Mouse (Mus musculus): Measurements from ENCODE around the gene Gm47955. TPM values are rescaled to one million over a fixed set of nuclear protein-coding genes. Genes with fewer than 3 reads are reported as not detected.
"Not testable (repeated sequence)": the region's sequence is repeated elsewhere in the genome, so short reads cannot be mapped to it uniquely, and the experiment has no call there.

Gene Gm47955
- polyA plus RNA-seq (2014; fragmentation: Nextera tagmentation; extraction: Ambion mirVana) = not detected in 2 replicates

DNA sequence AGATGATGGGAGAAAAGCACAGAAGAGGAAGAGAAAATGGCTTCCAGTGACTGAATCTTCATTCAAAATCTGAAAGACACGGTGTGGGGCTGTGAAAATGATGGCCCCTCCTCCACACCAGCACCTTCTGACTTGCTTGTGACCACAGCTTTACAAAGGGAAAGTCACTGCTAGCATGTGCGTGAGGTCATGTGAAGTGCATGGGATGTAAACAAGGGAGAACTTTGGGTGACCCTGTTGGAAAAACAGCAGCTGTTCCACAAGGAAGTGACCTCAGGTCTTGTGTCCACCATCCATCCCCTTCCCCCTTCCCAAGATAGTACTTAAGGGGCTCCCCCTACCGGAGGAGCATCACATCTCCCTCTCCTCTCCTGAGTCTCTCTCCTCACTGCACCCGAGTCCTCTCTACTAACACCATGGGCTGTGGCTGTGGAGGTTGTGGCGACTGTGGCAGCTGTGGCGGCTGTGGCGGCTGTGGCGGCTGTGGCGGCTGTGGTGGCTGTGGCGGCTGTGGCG lies at the start of gene Gm47955:
Gm47955 (plus strand) TSS at position 417 of the 516 bp plus-strand sequence.
- ATAC-seq (ENCODE audit: insufficient read depth) (no peak), DNase-seq (no peak)
- Histone ChIP-seq H3K27me3 (ENCODE audit: insufficient read depth, low read length) (no peaks in the 10 kb centered on the region), H3K27ac (ENCODE audit: low read depth) (no peak within 1 kb of the TSS), H3K9me3 (ENCODE audit: low read depth, low read length) (no peaks in the 10 kb centered on the region), H3K4me2 (no peak within 1 kb of the TSS), H3K4me1 (ENCODE audit: insufficient read depth) (no peaks in the 10 kb centered on the region), H3K36me3 (ENCODE audit: insufficient read depth) (no peaks in the 10 kb centered on the region), H3K9ac (no peak within 1 kb of the TSS), H3K4me3 (ENCODE audit: low read depth, low read length) (no peak within 1 kb of the TSS)
- 82% methylated on average over 11 of the region's 11 CpGs for WGBS
- no peak for TF ChIP-seq CTCF (IDR thresholded peaks at IDR 0.05; ENCODE audit: low read depth)

DNA sequence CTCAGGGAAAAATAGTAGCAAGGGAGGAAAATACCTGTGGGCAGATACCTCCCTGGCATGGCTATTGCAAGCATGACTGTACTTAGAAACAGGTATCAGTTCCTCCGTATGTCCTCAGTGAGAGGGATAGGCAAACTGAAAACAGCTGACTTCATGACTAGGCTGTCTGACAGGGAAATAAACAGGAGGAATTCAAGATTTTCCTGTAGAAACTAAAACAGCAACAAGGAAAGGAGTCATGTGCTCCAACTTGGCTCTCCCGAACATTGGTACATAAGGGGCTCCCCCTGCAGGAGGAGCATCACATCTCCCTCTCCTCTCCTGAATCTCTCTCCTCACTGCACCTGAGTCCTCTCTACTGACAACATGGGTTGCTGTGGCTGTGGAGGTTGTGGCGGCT lies 47.1 kb upstream of the Gm47955 start, which contains the start of gene A030005L19Rik:
A030005L19Rik (plus strand) TSS at position 301 of the 400 bp plus-strand sequence.
- Histone ChIP-seq H3K4me3 (ENCODE audit: low read depth, low read length) (no peak within 1 kb of the TSS), H3K4me2 (no peak within 1 kb of the TSS), H3K27ac (ENCODE audit: low read depth) (no peak within 1 kb of the TSS), H3K9me3 (ENCODE audit: low read depth, low read length) (no peaks in the 10 kb centered on the region), H3K4me1 (ENCODE audit: insufficient read depth) (no peaks in the 10 kb centered on the region), H3K27me3 (ENCODE audit: insufficient read depth, low read length) (no peaks in the 10 kb centered on the region), H3K36me3 (ENCODE audit: insufficient read depth) (no peaks in the 10 kb centered on the region), H3K9ac (no peak within 1 kb of the TSS)
- whole genome bisulfite sequencing = 85% methylated on average over 3 of the region's 3 CpGs
- no peak for ATAC-seq (ENCODE audit: insufficient read depth)
- no peak for DNase-seq
- TF ChIP-seq CTCF (IDR thresholded peaks at IDR 0.05; ENCODE audit: low read depth) = peak; percentile 31; the same call in 1 of the 2 replicates

DNA sequence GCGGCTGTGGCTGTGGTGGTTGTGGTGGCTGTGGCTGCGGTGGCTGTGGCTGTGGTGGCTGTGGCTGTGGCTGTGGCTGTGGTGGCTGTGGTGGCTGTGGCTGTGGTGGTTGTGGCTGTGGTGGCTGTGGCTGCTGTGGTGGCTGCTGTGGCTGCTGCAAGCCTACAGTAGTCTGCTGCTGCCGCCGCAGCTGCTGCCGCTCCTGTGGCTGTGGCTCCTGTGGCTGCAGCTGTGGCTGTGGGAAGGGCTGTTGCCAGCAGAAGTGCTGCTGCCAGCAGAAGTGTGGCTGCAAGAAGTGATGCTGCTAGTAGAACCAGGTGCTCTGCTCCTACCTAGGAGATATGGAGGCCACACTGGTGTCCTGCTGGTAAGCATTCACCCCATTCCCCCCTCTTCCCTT lies 46.7 kb upstream of the Gm47955 start:
- not testable (repeated sequence) for H3K4me3 ChIP-seq (ENCODE audit: low read depth, low read length); H3K4me1 ChIP-seq (ENCODE audit: insufficient read depth); H3K9me3 ChIP-seq (ENCODE audit: low read depth, low read length); H3K9ac ChIP-seq; ATAC-seq (ENCODE audit: insufficient read depth); DNase-seq; H3K4me2 ChIP-seq; H3K27ac ChIP-seq (ENCODE audit: low read depth); H3K36me3 ChIP-seq (ENCODE audit: insufficient read depth); H3K27me3 ChIP-seq (ENCODE audit: insufficient read depth, low read length)
- WGBS = 95% methylated on average over 5 of the region's 5 CpGs

DNA sequence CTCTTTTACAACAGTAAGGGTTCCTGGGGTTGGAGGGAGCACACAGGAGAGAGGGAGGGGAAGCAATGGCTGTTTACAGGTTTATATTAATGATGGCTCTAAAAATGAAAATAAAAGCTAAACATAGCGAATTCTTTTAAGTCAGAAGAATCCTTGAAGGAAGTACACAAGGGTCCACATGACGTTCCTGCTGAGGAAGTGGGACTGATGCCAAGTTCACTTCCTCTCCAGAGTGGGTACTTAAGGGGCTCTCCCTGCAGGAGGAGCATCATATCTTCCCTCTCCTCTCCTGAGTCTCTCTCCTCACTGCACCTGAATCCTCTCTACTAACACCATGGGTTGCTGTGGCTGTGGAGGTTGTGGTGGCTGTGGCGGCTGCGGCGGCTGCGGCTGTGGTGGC lies 35.4 kb upstream of the Gm47955 start, which contains the start of gene A030014E15Rik:
A030014E15Rik (plus strand) TSS at position 268 of the 400 bp plus-strand sequence.
- H3K4me1 ChIP-seq (ENCODE audit: insufficient read depth) = no peaks in the 10 kb centered on the region
- no peaks in the 10 kb centered on the region for H3K27me3 ChIP-seq (ENCODE audit: insufficient read depth, low read length)
- ATAC-seq (ENCODE audit: insufficient read depth) (no peak), DNase-seq (peak; percentile 53)
- no peak for TF ChIP-seq CTCF (IDR thresholded peaks at IDR 0.05; ENCODE audit: low read depth)
- H3K9me3 ChIP-seq (ENCODE audit: low read depth, low read length) = no peaks in the 10 kb centered on the region
- no peak within 1 kb of the TSS for H3K4me2 ChIP-seq
- H3K27ac ChIP-seq (ENCODE audit: low read depth) = no peak within 1 kb of the TSS
- H3K9ac ChIP-seq = no peak within 1 kb of the TSS
- no peak within 1 kb of the TSS for H3K4me3 ChIP-seq (ENCODE audit: low read depth, low read length)
- H3K36me3 ChIP-seq (ENCODE audit: insufficient read depth) = no peaks in the 10 kb centered on the region
- 75% methylated on average over 6 of the region's 6 CpGs for WGBS

DNA sequence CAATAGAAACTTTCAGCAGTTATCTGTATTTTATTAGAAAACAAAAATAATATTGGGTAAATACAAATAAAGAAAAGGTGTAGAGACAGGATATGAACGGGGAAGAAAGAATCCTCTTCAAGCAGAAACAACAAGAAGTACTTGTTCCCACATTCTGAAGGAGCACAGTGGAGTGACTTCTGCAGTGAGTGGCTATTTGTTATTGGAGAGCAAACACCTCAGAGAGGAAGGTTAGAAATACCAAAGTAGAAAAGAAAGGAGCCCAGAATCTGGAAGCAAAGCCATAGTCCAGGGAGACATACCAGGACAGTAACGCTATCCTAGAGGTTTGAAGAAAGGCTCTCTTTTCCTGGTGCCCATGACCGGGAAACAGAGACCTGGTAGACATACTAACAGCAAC lies 29.5 kb upstream of the Gm47955 start:
- not testable (repeated sequence) for H3K36me3 ChIP-seq (ENCODE audit: insufficient read depth); ATAC-seq (ENCODE audit: insufficient read depth); H3K9me3 ChIP-seq (ENCODE audit: low read depth, low read length); DNase-seq; H3K4me2 ChIP-seq; H3K4me3 ChIP-seq (ENCODE audit: low read depth, low read length); H3K27me3 ChIP-seq (ENCODE audit: insufficient read depth, low read length); H3K4me1 ChIP-seq (ENCODE audit: insufficient read depth); H3K27ac ChIP-seq (ENCODE audit: low read depth); H3K9ac ChIP-seq
- WGBS = 70% methylated on average over 1 of the region's 3 CpGs

DNA sequence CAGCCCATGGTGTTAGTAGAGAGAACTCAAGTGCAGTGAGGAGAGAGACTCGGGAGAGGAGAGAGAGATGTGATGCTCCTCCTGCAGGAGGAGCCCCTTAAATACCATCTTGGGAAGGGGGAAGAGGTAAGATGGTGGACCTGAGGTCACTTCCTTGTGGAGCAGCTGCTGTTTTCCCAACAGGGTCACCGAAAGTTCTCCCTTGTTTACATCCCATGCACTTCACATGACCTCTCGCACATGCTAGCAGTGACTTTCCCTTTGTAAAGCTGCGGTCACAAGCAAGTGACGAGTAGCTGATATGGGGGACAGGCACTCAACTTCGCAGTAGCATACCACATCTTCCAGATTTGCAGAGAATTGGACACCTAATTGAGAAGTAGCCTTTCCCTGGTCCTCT lies 28.8 kb upstream of the Gm47955 start, which contains the start of gene Gm6217:
Gm6217 (minus strand) TSS at position 74 of the 400 bp plus-strand sequence.
- no CpG with 5 or more reads among the region's 6 CpGs for WGBS
- H3K4me1 ChIP-seq (ENCODE audit: insufficient read depth); ATAC-seq (ENCODE audit: insufficient read depth); H3K9me3 ChIP-seq (ENCODE audit: low read depth, low read length); DNase-seq; H3K4me3 ChIP-seq (ENCODE audit: low read depth, low read length); H3K4me2 ChIP-seq; H3K27me3 ChIP-seq (ENCODE audit: insufficient read depth, low read length); H3K27ac ChIP-seq (ENCODE audit: low read depth); H3K9ac ChIP-seq; H3K36me3 ChIP-seq (ENCODE audit: insufficient read depth): not testable (repeated sequence)

DNA sequence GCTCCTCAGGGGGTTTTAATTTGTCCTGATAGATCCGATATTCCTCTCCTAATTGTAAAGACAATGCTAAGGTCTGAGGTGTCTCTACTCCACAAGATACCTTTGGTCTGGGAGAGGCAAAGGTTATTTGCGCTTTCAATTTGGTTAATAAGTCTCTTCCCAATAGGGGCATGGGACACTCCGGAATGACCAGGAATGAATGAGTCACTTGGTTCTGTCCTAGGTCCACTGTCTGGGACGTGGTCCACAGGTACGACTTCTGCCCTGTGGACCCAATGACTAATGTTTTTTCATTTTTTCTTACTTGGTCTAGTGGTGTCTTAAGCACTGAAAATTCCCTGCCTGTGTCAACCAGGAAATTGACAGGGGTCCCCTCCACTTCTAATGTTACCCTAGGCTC lies 21.4 kb upstream of the Gm47955 start:
- Histone ChIP-seq H3K27me3 (ENCODE audit: insufficient read depth, low read length) (no peaks in the 10 kb centered on the region), H3K36me3 (ENCODE audit: insufficient read depth) (no peaks in the 10 kb centered on the region), H3K9ac (no peak overlapping the region), H3K4me2 (no peak overlapping the region), H3K4me3 (ENCODE audit: low read depth, low read length) (no peak overlapping the region), H3K4me1 (ENCODE audit: insufficient read depth) (no peaks in the 10 kb centered on the region), H3K27ac (ENCODE audit: low read depth) (no peak overlapping the region), H3K9me3 (ENCODE audit: low read depth, low read length) (0 out of 2 replicates have a peak, but pooled peaks cover 3% of the 10 kb centered on the region)
- no peak for DNase-seq
- ATAC-seq (ENCODE audit: insufficient read depth) = no peak
- TF ChIP-seq CTCF (IDR thresholded peaks at IDR 0.05; ENCODE audit: low read depth) = no peak
- 92% methylated on average over 5 of the region's 5 CpGs for WGBS

DNA sequence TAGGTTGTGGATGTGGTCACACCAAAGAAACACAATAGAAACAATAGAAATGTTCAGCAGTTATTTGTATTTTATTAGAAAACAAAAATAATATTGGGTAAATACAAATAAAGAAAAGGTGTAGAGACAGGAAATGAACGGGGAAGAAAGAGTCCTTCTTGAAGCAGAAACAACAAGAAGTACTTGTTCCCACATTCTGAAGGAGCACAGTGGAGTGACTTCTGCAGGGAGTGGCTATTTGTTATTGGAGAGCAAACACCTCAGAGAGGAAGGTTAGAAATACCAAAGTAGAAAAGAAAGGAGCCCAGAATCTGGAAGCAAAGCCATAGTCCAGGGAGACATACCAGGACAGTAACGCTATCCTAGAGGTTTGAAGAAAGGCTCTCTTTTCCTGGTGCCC lies 17.6 kb upstream of the Gm47955 start:
- not testable (repeated sequence) for H3K4me2 ChIP-seq; H3K27me3 ChIP-seq (ENCODE audit: insufficient read depth, low read length); ATAC-seq (ENCODE audit: insufficient read depth); H3K9ac ChIP-seq; H3K4me1 ChIP-seq (ENCODE audit: insufficient read depth); DNase-seq; H3K4me3 ChIP-seq (ENCODE audit: low read depth, low read length); H3K36me3 ChIP-seq (ENCODE audit: insufficient read depth); H3K27ac ChIP-seq (ENCODE audit: low read depth); H3K9me3 ChIP-seq (ENCODE audit: low read depth, low read length)
- 70% methylated on average over 2 of the region's 2 CpGs for WGBS

DNA sequence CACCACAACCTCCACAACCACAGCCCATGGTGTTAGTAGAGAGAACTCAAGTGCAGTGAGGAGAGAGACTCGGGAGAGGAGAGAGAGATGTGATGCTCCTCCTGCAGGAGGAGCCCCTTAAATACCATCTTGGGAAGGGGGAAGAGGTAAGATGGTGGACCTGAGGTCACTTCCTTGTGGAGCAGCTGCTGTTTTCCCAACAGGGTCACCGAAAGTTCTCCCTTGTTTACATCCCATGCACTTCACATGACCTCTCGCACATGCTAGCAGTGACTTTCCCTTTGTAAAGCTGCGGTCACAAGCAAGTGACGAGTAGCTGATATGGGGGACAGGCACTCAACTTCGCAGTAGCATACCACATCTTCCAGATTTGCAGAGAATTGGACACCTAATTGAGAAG lies 16.8 kb upstream of the Gm47955 start, which contains the start of gene A030003K21Rik:
A030003K21Rik (minus strand) TSS at position 94 of the 400 bp plus-strand sequence.
- WGBS = no CpG with 5 or more reads among the region's 6 CpGs
- not testable (repeated sequence) for H3K27ac ChIP-seq (ENCODE audit: low read depth)

DNA sequence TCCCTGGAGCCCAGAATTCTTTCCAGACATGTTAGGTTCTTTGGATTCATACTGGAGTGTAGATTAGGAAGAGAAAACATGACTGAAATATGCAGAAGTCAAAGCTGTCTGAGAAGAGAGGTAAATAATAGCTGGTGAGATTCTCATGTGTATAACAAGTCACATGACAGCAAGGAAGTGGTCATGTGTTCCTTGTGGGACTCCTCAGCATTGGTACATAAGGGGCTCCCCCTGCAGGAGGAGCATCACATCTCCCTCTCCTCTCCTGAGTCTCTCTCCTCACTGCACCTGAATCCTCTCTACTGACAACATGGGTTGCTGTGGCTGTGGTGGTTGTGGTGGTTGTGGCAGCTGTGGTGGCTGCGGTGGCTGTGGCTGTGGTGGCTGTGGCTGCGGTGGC lies 14.1 kb upstream of the Gm47955 start:
- H3K9ac ChIP-seq; H3K4me1 ChIP-seq (ENCODE audit: insufficient read depth); H3K4me2 ChIP-seq; H3K27me3 ChIP-seq (ENCODE audit: insufficient read depth, low read length); DNase-seq; H3K4me3 ChIP-seq (ENCODE audit: low read depth, low read length); H3K9me3 ChIP-seq (ENCODE audit: low read depth, low read length); H3K27ac ChIP-seq (ENCODE audit: low read depth); H3K36me3 ChIP-seq (ENCODE audit: insufficient read depth); ATAC-seq (ENCODE audit: insufficient read depth): not testable (repeated sequence)
- 95% methylated on average over 2 of the region's 2 CpGs for WGBS

More for the DNA sequence above, 16.8 kb upstream of the Gm47955 start, which contains the start of gene A030003K21Rik:
- ATAC-seq (ENCODE audit: insufficient read depth); H3K36me3 ChIP-seq (ENCODE audit: insufficient read depth); H3K4me1 ChIP-seq (ENCODE audit: insufficient read depth); DNase-seq; H3K9ac ChIP-seq; H3K27me3 ChIP-seq (ENCODE audit: insufficient read depth, low read length); H3K4me3 ChIP-seq (ENCODE audit: low read depth, low read length); H3K9me3 ChIP-seq (ENCODE audit: low read depth, low read length); H3K4me2 ChIP-seq: not testable (repeated sequence)
